Mouse (Mus musculus) embryonic facial prominence, embryonic 15.5 days (tissue): ENCODE measurements at regions not wholly inside any gene's neighbourhood (a gene's known extent, or its start where the extent isn't known, plus 50 kb on each side); places are given as distances from the start of the nearest gene placed in this dataset.

Source experiments
- ATAC-seq: fragments of 200-750 bp; cut with Nextera tagmentation; 2 replicates; pipeline ENCODE4 v1.8.0; 2017; ENCODE audit warnings: low read depth, moderate TSS enrichment; ENCODE audit not compliant: insufficient number of reproducible peaks, low FRiP score, low TSS enrichment
- H3K27ac ChIP-seq: fragments of 300-500 bp; sonication (generic); replicated peaks from 2 replicates; pipeline ENCODE4 v1.5.1; 2015; ENCODE audit warnings: mild to moderate bottlenecking, inconsistent platforms
- H3K27me3 ChIP-seq: fragments of 300-500 bp; sonication (generic); 2 replicates; pipeline ENCODE4 v1.6.1; 2015; ENCODE audit warnings: inconsistent platforms
- H3K36me3 ChIP-seq: fragments of 300-500 bp; sonication (generic); 2 replicates; pipeline ENCODE4 v1.6.1; 2015; ENCODE audit warnings: mild to moderate bottlenecking, inconsistent platforms
- H3K4me1 ChIP-seq: fragments of 300-500 bp; sonication (generic); 2 replicates; pipeline ENCODE4 v1.6.1; 2015; ENCODE audit warnings: inconsistent platforms
- H3K4me2 ChIP-seq: fragments of 300-500 bp; sonication (generic); replicated peaks from 2 replicates; pipeline ENCODE4 v1.6.1; 2015; ENCODE audit warnings: mild to moderate bottlenecking, inconsistent platforms
- H3K4me3 ChIP-seq: fragments of 300-500 bp; sonication (generic); replicated peaks from 2 replicates; pipeline ENCODE4 v1.5.1; 2015; ENCODE audit warnings: mild to moderate bottlenecking, inconsistent platforms
- H3K9ac ChIP-seq: fragments of 300-500 bp; sonication (generic); 2 replicates; pipeline ENCODE4 v1.6.1; 2015; ENCODE audit warnings: inconsistent platforms
- H3K9me3 ChIP-seq: fragments of 300-500 bp; sonication (generic); replicated peaks from 2 replicates; pipeline ENCODE4 v1.6.1; 2016; ENCODE audit warnings: inconsistent platforms
- whole genome bisulfite sequencing: fragments of 180-500 bp; shearing (Covaris S2); methylation state at CpG from one replicate; pipeline ENCODE4 v1.1.7; 2015; 5-methylcytosine and 5-hydroxymethylcytosine counted together

DNA sequence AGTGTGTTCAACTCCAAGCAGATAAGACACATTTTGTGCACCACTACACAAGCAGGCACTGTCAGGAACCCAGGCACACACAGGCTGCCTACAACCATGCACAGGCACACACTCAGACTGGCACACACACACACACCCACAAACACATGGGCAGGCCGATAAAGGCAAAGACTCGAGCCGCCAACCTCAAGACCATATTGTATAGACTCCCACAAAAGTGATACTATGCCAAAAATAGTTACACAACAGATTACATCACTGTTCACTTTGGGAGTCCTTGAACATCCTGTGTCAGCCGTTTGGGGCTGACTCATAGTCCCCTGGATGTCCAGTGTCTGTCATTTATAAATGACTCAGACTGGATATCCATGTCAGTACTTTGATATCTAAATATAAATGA is 308.6 kb upstream of the Hs6st1 start:
- Histone ChIP-seq H3K4me1 (peaks cover 15% of the 10 kb centered on the region), H3K4me2 (no peak overlapping the region), H3K4me3 (no peak overlapping the region), H3K9ac (no peak overlapping the region), H3K36me3 (no peaks in the 10 kb centered on the region), H3K9me3 (no peaks in the 10 kb centered on the region), H3K27me3 (no peaks in the 10 kb centered on the region), H3K27ac (peak overlapping the region; percentile 23)
- WGBS: 71% methylated on average over 4 of the region's 4 CpGs
- ATAC-seq: 0 out of 2 replicates have a peak, but pooled peaks have one; percentile 7

DNA sequence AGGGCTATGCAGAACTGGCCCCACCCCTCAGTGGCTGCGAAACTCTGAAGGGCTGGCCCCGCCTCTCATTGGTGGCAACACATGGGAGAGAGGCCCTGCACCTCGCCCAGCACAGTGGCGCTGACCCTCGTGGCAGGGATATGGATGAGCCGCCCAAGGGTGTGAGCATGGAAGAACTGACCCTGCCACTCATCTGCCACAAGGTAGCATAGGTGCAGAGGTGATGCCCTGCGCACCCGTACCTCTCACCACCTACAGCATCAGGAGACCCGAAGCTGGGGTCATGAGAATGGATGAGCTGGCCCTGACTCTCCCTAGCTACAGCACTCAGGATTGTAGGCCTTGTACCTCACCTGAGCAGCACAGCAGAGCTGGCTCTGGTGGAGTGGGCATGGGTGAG is 305.1 kb upstream of the Hs6st1 start:
- no peaks in the 10 kb centered on the region for H3K36me3 ChIP-seq
- no peaks in the 10 kb centered on the region for H3K27me3 ChIP-seq
- no peak overlapping the region for H3K27ac ChIP-seq
- H3K4me2 ChIP-seq: no peak overlapping the region
- WGBS: 85% methylated on average over 9 of the region's 9 CpGs
- H3K9ac ChIP-seq: no peak overlapping the region
- peaks cover 15% of the 10 kb centered on the region for H3K4me1 ChIP-seq
- no peak for ATAC-seq
- H3K9me3 ChIP-seq: no peaks in the 10 kb centered on the region
- no peak overlapping the region for H3K4me3 ChIP-seq

DNA sequence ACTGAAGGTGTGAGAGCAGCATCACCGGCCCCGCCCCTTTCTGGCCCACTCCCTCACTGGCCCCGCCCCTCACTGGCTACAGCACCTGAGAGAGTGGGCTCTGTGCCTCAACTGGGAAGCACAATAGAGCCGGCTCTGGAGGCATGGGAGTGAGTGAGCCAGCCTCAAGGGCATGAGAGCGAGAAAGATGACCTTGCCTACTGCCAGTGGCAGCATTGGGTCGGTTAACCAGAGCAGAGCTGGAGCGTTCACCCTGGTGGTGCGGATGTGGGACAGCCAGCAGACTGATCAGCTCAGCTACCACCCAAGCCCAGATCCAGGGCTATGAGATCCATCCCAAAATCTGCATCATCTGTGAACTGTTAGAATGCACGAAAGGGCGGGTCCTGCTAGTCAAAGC is 304.7 kb upstream of the Hs6st1 start:
- no peak overlapping the region for H3K4me2 ChIP-seq
- no peak overlapping the region for H3K4me3 ChIP-seq
- no peaks in the 10 kb centered on the region for H3K36me3 ChIP-seq
- no peak overlapping the region for H3K27ac ChIP-seq
- H3K27me3 ChIP-seq: no peaks in the 10 kb centered on the region
- H3K4me1 ChIP-seq: peaks cover 13% of the 10 kb centered on the region
- WGBS: 78% methylated on average over 10 of the region's 10 CpGs
- no peak overlapping the region for H3K9ac ChIP-seq
- no peaks in the 10 kb centered on the region for H3K9me3 ChIP-seq
- ATAC-seq: no peak

DNA sequence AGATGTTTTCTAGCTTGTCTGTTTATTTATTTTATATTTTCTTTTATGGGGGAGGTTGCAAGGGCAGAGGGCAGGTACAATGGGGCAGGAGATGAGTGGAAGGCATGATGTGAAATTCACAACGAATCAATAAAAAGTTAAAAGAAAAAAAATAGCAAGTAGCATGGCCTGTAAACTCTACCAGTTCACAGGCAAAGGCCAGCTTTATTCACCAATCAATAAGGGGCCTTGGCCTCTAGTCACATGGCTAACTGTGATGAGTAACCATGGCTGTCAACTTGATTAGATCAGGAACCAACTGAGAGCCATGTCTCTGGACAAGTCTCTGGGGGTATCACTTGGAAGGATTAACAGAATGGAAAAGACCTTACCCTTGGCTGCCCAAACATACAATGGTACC is 304.1 kb upstream of the Hs6st1 start:
- no peak overlapping the region for H3K4me3 ChIP-seq
- H3K4me1 ChIP-seq: peaks cover 7% of the 10 kb centered on the region
- H3K36me3 ChIP-seq: no peaks in the 10 kb centered on the region
- no peak overlapping the region for H3K27ac ChIP-seq
- H3K27me3 ChIP-seq: no peaks in the 10 kb centered on the region
- no peaks in the 10 kb centered on the region for H3K9me3 ChIP-seq
- 89% methylated on average over 1 of the region's 1 CpGs for WGBS
- ATAC-seq: no peak
- H3K4me2 ChIP-seq: no peak overlapping the region
- H3K9ac ChIP-seq: no peak overlapping the region

DNA sequence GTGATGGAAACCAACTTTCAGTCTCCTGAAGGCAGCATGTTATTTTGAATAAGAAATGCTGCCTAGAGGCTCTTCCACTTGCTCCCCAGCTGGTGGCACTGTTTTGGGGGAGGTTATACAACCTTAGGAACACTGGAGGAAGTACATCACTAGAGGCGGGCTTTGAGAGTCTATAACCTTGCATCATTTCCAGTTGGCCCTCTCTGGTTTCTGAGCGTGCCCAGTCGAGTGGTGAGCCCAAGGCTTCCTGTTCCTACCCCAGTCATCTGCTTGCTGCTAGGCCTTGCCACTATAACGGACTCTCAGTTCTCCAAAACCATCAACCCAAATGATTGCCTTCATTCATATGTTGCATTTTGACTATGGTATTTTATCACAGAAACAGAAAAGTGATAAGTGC is 302.5 kb upstream of the Hs6st1 start:
- Histone ChIP-seq H3K9ac (no peak overlapping the region), H3K4me3 (no peak overlapping the region), H3K27me3 (no peaks in the 10 kb centered on the region), H3K36me3 (no peaks in the 10 kb centered on the region), H3K4me2 (no peak overlapping the region), H3K27ac (no peak overlapping the region), H3K4me1 (no peaks in the 10 kb centered on the region), H3K9me3 (no peaks in the 10 kb centered on the region)
- WGBS: 89% methylated on average over 4 of the region's 4 CpGs
- ATAC-seq: no peak

DNA sequence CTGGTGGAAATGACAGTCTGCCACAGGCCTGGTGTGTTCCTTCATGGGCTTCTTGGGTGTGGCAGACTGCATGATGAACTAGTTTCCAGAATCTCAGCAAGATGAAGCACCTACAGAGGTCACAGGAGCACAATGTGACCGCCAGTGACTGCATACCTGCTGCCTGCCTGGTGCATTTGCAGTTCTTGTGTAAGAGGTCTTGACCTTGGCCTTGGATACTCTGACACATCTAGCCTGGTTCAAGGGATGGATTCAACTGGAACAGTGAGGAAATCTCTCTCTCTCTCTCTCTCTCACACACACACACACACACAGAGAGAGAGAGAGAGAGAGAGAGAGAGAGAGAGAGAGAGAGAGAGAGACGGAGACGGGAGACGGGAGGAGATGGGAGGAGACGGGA is 301.9 kb upstream of the Hs6st1 start:
- no peak for ATAC-seq
- 87% methylated on average over 5 of the region's 5 CpGs for WGBS
- no peaks in the 10 kb centered on the region for H3K9me3 ChIP-seq
- no peaks in the 10 kb centered on the region for H3K36me3 ChIP-seq
- H3K27ac ChIP-seq: no peak overlapping the region
- H3K4me2 ChIP-seq: no peak overlapping the region
- H3K27me3 ChIP-seq: no peaks in the 10 kb centered on the region
- H3K9ac ChIP-seq: no peak overlapping the region
- H3K4me3 ChIP-seq: no peak overlapping the region
- H3K4me1 ChIP-seq: no peaks in the 10 kb centered on the region

DNA sequence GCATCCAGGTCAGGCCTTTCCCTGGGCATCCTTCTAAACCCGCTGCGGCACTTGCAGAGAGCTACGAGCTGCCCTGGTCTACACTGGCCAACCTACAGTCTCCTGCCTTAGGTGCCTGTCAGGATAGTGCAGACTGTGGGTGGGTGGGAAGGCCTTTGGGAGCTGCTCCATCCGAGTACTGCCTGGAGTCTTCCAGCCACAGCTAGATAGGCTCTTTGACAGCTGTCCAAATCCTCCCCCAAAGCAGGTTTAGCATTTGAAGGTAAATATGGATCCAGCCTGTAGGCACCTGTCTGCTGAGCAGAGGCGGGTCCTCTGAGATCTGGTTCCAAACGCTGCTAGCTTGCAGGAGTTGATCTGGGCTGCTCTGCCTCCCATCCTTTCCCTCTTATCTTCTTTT is 295.6 kb upstream of the Hs6st1 start:
- no peak overlapping the region for H3K9ac ChIP-seq
- no peak overlapping the region for H3K4me3 ChIP-seq
- 60% methylated on average over 6 of the region's 6 CpGs for WGBS
- H3K4me1 ChIP-seq: no peaks in the 10 kb centered on the region
- no peak for ATAC-seq
- no peaks in the 10 kb centered on the region for H3K27me3 ChIP-seq
- no peaks in the 10 kb centered on the region for H3K36me3 ChIP-seq
- no peak overlapping the region for H3K27ac ChIP-seq
- no peaks in the 10 kb centered on the region for H3K9me3 ChIP-seq
- H3K4me2 ChIP-seq: no peak overlapping the region

DNA sequence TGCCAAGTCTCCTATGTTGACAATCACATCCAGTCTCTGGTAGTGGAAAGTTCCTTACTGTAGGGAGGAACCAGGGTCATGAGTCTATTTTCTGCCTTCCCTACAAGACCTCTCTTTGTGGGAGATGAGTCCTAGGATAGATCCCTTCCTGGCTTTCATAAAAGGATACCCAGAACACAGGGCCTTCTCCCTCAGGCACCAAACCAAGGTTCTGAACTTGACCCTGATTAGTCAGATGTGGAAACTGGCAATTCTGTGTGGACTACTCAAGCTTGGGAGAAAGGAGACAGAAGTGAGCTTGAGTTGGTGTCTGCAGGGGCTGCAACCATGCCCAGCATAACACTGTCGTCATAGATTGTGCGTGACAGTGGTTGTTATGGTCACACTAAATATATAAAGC is 293.6 kb upstream of the Hs6st1 start:
- H3K36me3 ChIP-seq: no peaks in the 10 kb centered on the region
- no peak overlapping the region for H3K4me2 ChIP-seq
- H3K9me3 ChIP-seq: no peaks in the 10 kb centered on the region
- no peak overlapping the region for H3K9ac ChIP-seq
- WGBS: 91% methylated on average over 2 of the region's 2 CpGs
- no peaks in the 10 kb centered on the region for H3K4me1 ChIP-seq
- H3K27ac ChIP-seq: no peak overlapping the region
- no peaks in the 10 kb centered on the region for H3K27me3 ChIP-seq
- H3K4me3 ChIP-seq: no peak overlapping the region
- no peak for ATAC-seq

DNA sequence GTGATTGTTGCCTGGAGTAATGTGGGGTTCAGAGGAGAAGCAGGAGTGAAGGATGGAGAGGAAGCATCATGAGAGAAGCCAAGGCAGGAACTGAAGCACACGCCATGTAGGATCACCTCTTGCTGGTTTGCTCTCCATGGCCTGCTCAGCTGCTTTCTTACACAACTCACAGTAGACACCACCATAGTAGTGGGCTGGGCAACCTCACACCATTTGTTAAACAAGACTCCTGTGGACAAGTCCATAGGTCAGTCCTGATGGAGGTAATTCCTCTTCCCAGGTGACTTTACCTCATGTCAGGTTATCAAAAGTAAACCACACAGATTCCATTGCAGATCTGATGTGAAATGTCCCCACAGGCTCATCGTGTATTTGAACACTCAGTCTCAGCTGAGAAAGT is 285.5 kb upstream of the Hs6st1 start:
- no peak for ATAC-seq
- no peak overlapping the region for H3K4me3 ChIP-seq

DNA sequence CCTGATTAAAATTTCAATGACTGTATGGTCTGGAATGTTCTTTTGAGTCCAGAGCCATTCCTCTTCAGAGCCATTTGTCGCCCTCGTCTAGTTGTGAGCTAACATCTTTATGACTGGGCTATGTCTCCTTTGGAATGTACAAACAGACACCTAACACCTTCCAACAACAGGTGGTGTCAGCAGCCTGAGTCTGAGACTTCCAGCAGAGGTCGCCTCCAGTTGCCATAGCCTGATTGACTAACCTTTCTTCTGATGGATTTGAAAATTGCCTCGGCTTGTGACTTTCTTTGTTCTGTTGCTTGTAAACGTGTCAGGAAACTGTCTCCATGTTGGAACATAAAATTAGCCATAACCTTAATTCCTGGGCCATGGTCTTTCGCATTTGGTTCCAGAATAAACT is 284.8 kb upstream of the Hs6st1 start:
- H3K4me3 ChIP-seq: no peak overlapping the region
- ATAC-seq: no peak
- no peaks in the 10 kb centered on the region for H3K27me3 ChIP-seq
- H3K4me2 ChIP-seq: no peak overlapping the region
- 74% methylated on average over 6 of the region's 6 CpGs for WGBS
- no peaks in the 10 kb centered on the region for H3K36me3 ChIP-seq
- H3K9ac ChIP-seq: no peak overlapping the region
- H3K9me3 ChIP-seq: no peaks in the 10 kb centered on the region
- no peaks in the 10 kb centered on the region for H3K4me1 ChIP-seq
- H3K27ac ChIP-seq: no peak overlapping the region

More for the DNA sequence above, 285.5 kb upstream of the Hs6st1 start:
- Histone ChIP-seq H3K9me3 (no peaks in the 10 kb centered on the region), H3K27ac (no peak overlapping the region), H3K4me1 (no peaks in the 10 kb centered on the region), H3K27me3 (no peaks in the 10 kb centered on the region), H3K4me2 (no peak overlapping the region), H3K9ac (no peak overlapping the region), H3K36me3 (no peaks in the 10 kb centered on the region)
- 85% methylated on average over 2 of the region's 2 CpGs for WGBS

DNA sequence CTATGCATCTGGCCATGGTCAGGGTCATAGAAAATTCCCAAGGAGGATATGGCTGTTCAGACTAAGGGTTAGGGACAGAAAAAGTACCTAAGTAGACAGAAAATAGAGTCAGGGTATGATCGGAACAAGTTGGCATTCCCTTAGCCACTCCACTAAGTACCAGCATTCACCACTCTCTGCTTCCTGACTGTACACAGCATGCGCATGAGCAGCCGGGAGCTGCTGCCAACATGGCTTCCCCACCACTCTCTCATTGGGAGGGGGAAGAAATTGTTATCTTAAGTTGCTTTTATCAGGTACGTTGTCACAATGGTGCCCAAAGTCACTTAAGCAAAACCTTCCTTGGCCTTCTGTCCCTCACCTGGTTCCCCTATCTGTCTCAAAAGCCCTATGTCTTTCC is 282.0 kb upstream of the Hs6st1 start:
- ATAC-seq: no peak
- Histone ChIP-seq H3K4me2 (no peak overlapping the region), H3K9me3 (no peaks in the 10 kb centered on the region), H3K4me3 (no peak overlapping the region), H3K36me3 (no peaks in the 10 kb centered on the region), H3K27ac (no peak overlapping the region), H3K4me1 (no peaks in the 10 kb centered on the region), H3K27me3 (no peaks in the 10 kb centered on the region), H3K9ac (no peak overlapping the region)
- WGBS: 91% methylated on average over 4 of the region's 4 CpGs

DNA sequence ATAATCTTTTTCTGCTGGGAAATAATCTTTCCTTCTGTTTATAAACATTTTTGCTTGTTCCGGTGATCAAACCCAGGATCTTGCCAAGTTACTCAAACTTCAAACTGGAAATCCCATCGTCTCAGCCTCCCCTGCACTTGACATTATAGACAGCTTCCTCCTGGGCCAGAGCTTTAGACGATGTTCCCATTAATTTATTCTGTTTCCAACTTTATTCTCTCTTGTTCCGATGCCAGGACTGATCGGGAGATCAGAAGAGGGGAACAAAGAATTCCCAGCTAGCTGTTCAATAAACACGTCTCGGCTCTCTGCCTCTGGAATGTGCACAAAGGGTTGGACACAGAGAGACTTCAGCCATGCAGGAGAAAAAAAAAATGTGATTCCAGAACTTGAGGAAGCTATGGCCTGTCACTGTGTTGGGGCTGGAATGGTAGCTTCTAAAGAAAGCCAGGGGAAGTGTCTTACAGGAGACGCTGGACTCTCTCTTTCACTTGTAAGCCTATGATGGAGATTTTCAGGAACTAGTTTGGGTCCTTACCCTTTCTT is 281.5 kb upstream of the Hs6st1 start:
- Histone ChIP-seq H3K27me3 (no peaks in the 10 kb centered on the region), H3K9ac (no peak overlapping the region), H3K9me3 (no peaks in the 10 kb centered on the region), H3K36me3 (no peaks in the 10 kb centered on the region), H3K4me2 (no peak overlapping the region), H3K4me1 (no peaks in the 10 kb centered on the region), H3K27ac (no peak overlapping the region), H3K4me3 (no peak overlapping the region)
- WGBS: 66% methylated on average over 8 of the region's 8 CpGs
- ATAC-seq: no peak
